Mouse (Mus musculus): ENCODE results near the gene Abca8a. TPM values are rescaled to one million over a fixed set of nuclear protein-coding genes. Genes with fewer than 3 reads are reported as not detected.

Gene Abca8a
- polyA plus RNA-seq, 1 experiment from 2014 or later: not detected

Other genes starting within 250 kb of the Abca8a start
- 0.63 and 0.72 TPM in 2 replicates for gene Abca8b, start 100.1 kb downstream of the Abca8a start, polyA plus RNA-seq (2014; fragmentation: Nextera tagmentation; extraction: Ambion mirVana)
- gene Abca9, start 72.2 kb upstream of the Abca8a start, polyA plus RNA-seq (2014; fragmentation: Nextera tagmentation; extraction: Ambion mirVana): 3.4 and 3.7 TPM in 2 replicates
- 0.19 and 0.55 TPM in 2 replicates for gene Abca6, start 155.8 kb upstream of the Abca8a start, polyA plus RNA-seq (2014; fragmentation: Nextera tagmentation; extraction: Ambion mirVana)
- 2.3 and 3.8 TPM in 2 replicates for gene Abca5, start 241.7 kb upstream of the Abca8a start, polyA plus RNA-seq (2014; fragmentation: Nextera tagmentation; extraction: Ambion mirVana)

Data from forebrain, embryonic 11.5 days (tissue).